Mouse (Mus musculus) kidney, embryonic 14.5 days (tissue): ENCODE data around the gene Nrap. TPM values are rescaled to one million over a fixed set of nuclear protein-coding genes. Genes with fewer than 3 reads are reported as not detected.
A peak's percentile ranks its signal among the peaks of the same experiment; 100 is the strongest.

Source experiments
- ATAC-seq: fragments of 200-750 bp; cut with Nextera tagmentation; 2 replicates; pipeline ENCODE4 v1.8.0; 2017; ENCODE audit warnings: moderate number of reproducible peaks, mild to moderate bottlenecking, moderate TSS enrichment, moderate library complexity; ENCODE audit not compliant: low FRiP score, low TSS enrichment
- H3K27ac ChIP-seq: fragments of 300-500 bp; sonication (generic); 2 replicates; pipeline ENCODE4 v1.5.1; 2014; ENCODE audit warnings: low read depth, mild to moderate bottlenecking, low read length, moderate library complexity, mixed read lengths
- H3K27me3 ChIP-seq: fragments of 300-500 bp; sonication (generic); 2 replicates; pipeline ENCODE4 v1.6.1; 2014; ENCODE audit warnings: mild to moderate bottlenecking, low read length; ENCODE audit not compliant: control insufficient read depth, insufficient read depth
- H3K36me3 ChIP-seq: fragments of 300-500 bp; sonication (generic); 2 replicates; pipeline ENCODE4 v1.6.1; 2014; ENCODE audit warnings: low read length, mixed read lengths; ENCODE audit not compliant: control insufficient read depth, insufficient read depth
- H3K4me1 ChIP-seq: fragments of 300-500 bp; sonication (generic); 2 replicates; pipeline ENCODE4 v1.6.1; 2014; ENCODE audit warnings: low read length, mixed read lengths; ENCODE audit not compliant: control insufficient read depth, insufficient read depth
- H3K4me2 ChIP-seq: fragments of 300-500 bp; sonication (generic); replicated peaks from 2 replicates; pipeline ENCODE4 v1.6.1; 2014; ENCODE audit warnings: low read depth, mild to moderate bottlenecking, low read length
- H3K4me3 ChIP-seq: fragments of 300-500 bp; sonication (generic); 2 replicates; pipeline ENCODE4 v1.5.1; 2014; ENCODE audit warnings: mild to moderate bottlenecking, low read length
- H3K9ac ChIP-seq: fragments of 300-500 bp; sonication (generic); 2 replicates; pipeline ENCODE4 v1.6.1; 2014; ENCODE audit warnings: low read depth, mild to moderate bottlenecking, low read length, moderate library complexity
- H3K9me3 ChIP-seq: fragments of 300-500 bp; sonication (generic); 2 replicates; pipeline ENCODE4 v1.6.1; 2016; ENCODE audit warnings: low read length; ENCODE audit not compliant: control insufficient read depth
- WGBS: fragments of 180-500 bp; shearing (Covaris S2); extraction: QIAGEN DNeasy Blood & Tissue Kit; methylation state at CpG from one replicate; pipeline ENCODE4 v1.1.7; 2014; 5-methylcytosine and 5-hydroxymethylcytosine counted together
- polyA plus RNA-seq: library from polyadenylated mRNA; unstranded; fragments of >200 nt; fragmentation: Nextera tagmentation; extraction: Ambion mirVana; gene quantifications from 2 replicates; pipeline ENCODE4 v1.2.1, GENCODE M21; 2014

The Nrap gene
- polyA plus RNA-seq, 1 experiment from 2014 or later: 0.19 TPM

- WGBS: 91% methylated on average over 6 of the region's 6 CpGs
- H3K4me3 ChIP-seq: no peak overlapping the region
- no peaks in the 10 kb centered on the region for H3K9me3 ChIP-seq
- no peaks in the 10 kb centered on the region for H3K27me3 ChIP-seq
- 0 out of 2 replicates have a peak overlapping the region, but pooled peaks have one; percentile 23 for H3K9ac ChIP-seq
- ATAC-seq: no peak
- H3K4me2 ChIP-seq: peak overlapping the region; percentile 36; the same call in 1 of the 2 replicates
- no peak overlapping the region for H3K27ac ChIP-seq
- peaks cover 11% of the 10 kb centered on the region for H3K4me1 ChIP-seq
- H3K36me3 ChIP-seq: no peaks in the 10 kb centered on the region
These were observed 70.2 kb downstream of the Nrap start for GRCm38 (mm10) chr19:56319629-56320028.

DNA sequence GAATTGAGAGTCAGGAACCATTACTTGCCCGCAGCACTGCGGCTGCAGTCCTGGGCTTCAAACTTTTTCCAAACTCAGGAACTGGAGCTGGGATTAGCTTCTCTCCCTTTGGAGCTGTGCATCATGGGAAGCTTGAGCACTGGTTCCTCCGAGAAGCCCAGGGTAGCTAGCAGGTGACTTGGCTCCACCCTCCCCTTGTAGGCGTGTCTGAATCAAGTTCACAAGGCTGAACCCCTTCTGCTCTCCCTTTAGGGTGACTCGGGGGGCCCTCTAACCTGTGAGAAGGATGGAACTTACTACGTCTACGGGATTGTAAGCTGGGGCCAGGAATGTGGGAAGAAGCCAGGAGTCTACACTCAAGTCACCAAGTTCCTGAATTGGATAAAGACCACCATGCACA lies 70.6 kb downstream of the Nrap start:
- ATAC-seq: no peak
- no peak overlapping the region for H3K4me3 ChIP-seq
- H3K4me2 ChIP-seq: no peak overlapping the region
- no peak overlapping the region for H3K9ac ChIP-seq
- no peaks in the 10 kb centered on the region for H3K36me3 ChIP-seq
- no peaks in the 10 kb centered on the region for H3K27me3 ChIP-seq
- H3K9me3 ChIP-seq: no peaks in the 10 kb centered on the region
- 91% methylated on average over 7 of the region's 7 CpGs for WGBS
- H3K4me1 ChIP-seq: peaks cover 11% of the 10 kb centered on the region
- H3K27ac ChIP-seq: no peak overlapping the region

- ATAC-seq: no peak
- Histone ChIP-seq H3K9me3 (no peaks in the 10 kb centered on the region), H3K4me1 (peaks cover 11% of the 10 kb centered on the region), H3K9ac (no peak overlapping the region), H3K4me2 (no peak overlapping the region), H3K4me3 (no peak overlapping the region), H3K27ac (no peak overlapping the region), H3K36me3 (no peaks in the 10 kb centered on the region), H3K27me3 (no peaks in the 10 kb centered on the region)
- 90% methylated on average over 3 of the region's 3 CpGs for WGBS
These were observed 73.3 kb downstream of the Nrap start for GRCm38 (mm10) chr19:56316531-56316930.

- Histone ChIP-seq H3K27ac (no peak overlapping the region), H3K4me1 (no peaks in the 10 kb centered on the region), H3K4me3 (no peak overlapping the region), H3K4me2 (no peak overlapping the region), H3K9ac (no peak overlapping the region), H3K36me3 (no peaks in the 10 kb centered on the region), H3K9me3 (no peaks in the 10 kb centered on the region), H3K27me3 (no peaks in the 10 kb centered on the region)
- 72% methylated on average over 11 of the region's 11 CpGs for WGBS
- ATAC-seq: no peak
These were observed 89.0 kb downstream of the Nrap start for GRCm38 (mm10) chr19:56300835-56301234.

GRCm38 (mm10) chr19:56297264-56297663 lies 92.6 kb downstream of the Nrap start:
- no peaks in the 10 kb centered on the region for H3K9me3 ChIP-seq
- H3K4me2 ChIP-seq: no peak overlapping the region
- H3K27me3 ChIP-seq: no peaks in the 10 kb centered on the region
- no peaks in the 10 kb centered on the region for H3K36me3 ChIP-seq
- ATAC-seq: no peak
- peaks cover 5% of the 10 kb centered on the region; the same call in 1 of the 2 replicates for H3K4me1 ChIP-seq
- H3K9ac ChIP-seq: no peak overlapping the region
- no peak overlapping the region for H3K4me3 ChIP-seq
- H3K27ac ChIP-seq: no peak overlapping the region
- WGBS: 64% methylated on average over 3 of the region's 3 CpGs

DNA sequence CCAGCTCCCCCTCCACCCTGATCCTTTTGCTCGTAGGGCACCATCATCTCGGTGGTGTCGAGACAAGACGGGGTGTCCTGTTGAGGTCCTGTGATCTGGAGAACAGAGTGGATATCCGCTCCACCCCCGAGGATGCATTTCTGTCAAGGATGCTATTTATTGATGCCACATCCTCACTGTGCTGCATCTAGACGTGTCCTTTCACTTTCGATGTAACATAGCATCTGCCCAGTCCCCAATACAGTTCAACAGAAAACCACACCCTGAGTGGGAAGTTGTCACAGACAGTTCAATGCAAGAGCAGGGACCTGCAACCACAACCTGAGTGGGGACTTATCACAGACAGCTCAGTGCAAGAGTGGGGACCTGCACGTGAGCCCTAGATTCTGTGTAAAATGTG lies 93.2 kb downstream of the Nrap start:
- 83% methylated on average over 9 of the region's 9 CpGs for WGBS
- no peak overlapping the region for H3K9ac ChIP-seq

GRCm38 (mm10) chr19:56294654-56295399 lies 95.0 kb downstream of the Nrap start:
- H3K9me3 ChIP-seq: no peaks in the 10 kb centered on the region
- peaks cover 5% of the 10 kb centered on the region; the same call in 1 of the 2 replicates for H3K4me1 ChIP-seq
- no peaks in the 10 kb centered on the region for H3K27me3 ChIP-seq
- H3K4me3 ChIP-seq: no peak overlapping the region
- H3K36me3 ChIP-seq: no peaks in the 10 kb centered on the region
- peak; percentile 89 for ATAC-seq
- no peak overlapping the region for H3K4me2 ChIP-seq
- H3K27ac ChIP-seq: no peak overlapping the region
- 62% methylated on average over 7 of the region's 7 CpGs for WGBS
- no peak overlapping the region for H3K9ac ChIP-seq

More for the DNA sequence above, 93.2 kb downstream of the Nrap start:
- Histone ChIP-seq H3K4me2 (no peak overlapping the region), H3K27ac (no peak overlapping the region), H3K9me3 (no peaks in the 10 kb centered on the region), H3K36me3 (no peaks in the 10 kb centered on the region), H3K4me3 (no peak overlapping the region), H3K4me1 (peaks cover 5% of the 10 kb centered on the region; the same call in 1 of the 2 replicates), H3K27me3 (no peaks in the 10 kb centered on the region)
- ATAC-seq: no peak

GRCm38 (mm10) chr19:56292335-56292734 lies 97.5 kb downstream of the Nrap start:
- H3K9ac ChIP-seq: no peak overlapping the region
- 57% methylated on average over 9 of the region's 9 CpGs for WGBS
- H3K4me1 ChIP-seq: peaks cover 5% of the 10 kb centered on the region; the same call in 1 of the 2 replicates
- H3K9me3 ChIP-seq: no peaks in the 10 kb centered on the region
- no peaks in the 10 kb centered on the region for H3K27me3 ChIP-seq
- H3K4me2 ChIP-seq: no peak overlapping the region
- ATAC-seq: no peak
- no peak overlapping the region for H3K4me3 ChIP-seq
- H3K36me3 ChIP-seq: no peaks in the 10 kb centered on the region
- H3K27ac ChIP-seq: no peak overlapping the region

DNA sequence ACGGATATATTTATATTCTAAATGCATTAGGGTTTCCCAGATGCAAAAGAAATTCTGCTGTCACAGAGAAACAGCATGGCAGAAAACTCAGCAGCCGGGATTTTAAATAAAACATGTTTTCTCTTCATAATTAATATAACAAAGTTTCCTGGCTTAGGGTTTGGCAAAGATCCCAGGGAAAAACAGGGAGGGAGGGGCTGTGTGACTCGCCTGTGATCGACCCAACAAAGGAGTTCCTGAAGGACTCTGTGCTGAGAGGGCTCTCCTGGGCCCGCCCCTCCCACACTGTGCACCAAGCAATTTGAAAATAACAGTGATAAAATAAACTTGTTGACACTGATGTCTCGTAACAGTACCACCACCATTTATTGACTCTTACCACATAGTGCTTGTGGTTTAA lies 97.9 kb downstream of the Nrap start:
- Histone ChIP-seq H3K27me3 (no peaks in the 10 kb centered on the region), H3K4me1 (peaks cover 7% of the 10 kb centered on the region), H3K36me3 (no peaks in the 10 kb centered on the region), H3K4me3 (no peak overlapping the region), H3K4me2 (no peak overlapping the region), H3K27ac (no peak overlapping the region), H3K9me3 (no peaks in the 10 kb centered on the region), H3K9ac (no peak overlapping the region)
- 57% methylated on average over 6 of the region's 6 CpGs for WGBS
- ATAC-seq: no peak
